Mouse (Mus musculus) erythroblast, embryonic 14.5 days (primary cell): Measurements from ENCODE around the gene Scn1b. TPM values are rescaled to one million over a fixed set of nuclear protein-coding genes. Genes with fewer than 3 reads are reported as not detected.
A peak's percentile ranks its signal among the peaks of the same experiment; 100 is the strongest.

ENCODE experiments used
- H3K27me3 ChIP-seq: 2 replicates; pipeline ENCODE4 v1.6.1; 2012; ENCODE audit warnings: inconsistent platforms; ENCODE audit not compliant: control insufficient read depth
- H3K36me3 ChIP-seq: 2 replicates; pipeline ENCODE4 v1.6.1; 2012; ENCODE audit warnings: mild to moderate bottlenecking, inconsistent platforms; ENCODE audit not compliant: control insufficient read depth
- H3K4me1 ChIP-seq: 2 replicates; pipeline ENCODE4 v1.6.1; 2012; ENCODE audit warnings: inconsistent platforms; ENCODE audit not compliant: control insufficient read depth
- H3K4me3 ChIP-seq: replicated peaks from 2 replicates; pipeline ENCODE3; 2012; ENCODE audit warnings: moderate library complexity, mild to moderate bottlenecking, inconsistent platforms
- H3K9me3 ChIP-seq: 2 replicates; pipeline ENCODE4 v1.6.1; 2012; ENCODE audit warnings: low read length, inconsistent platforms, mixed read lengths; ENCODE audit not compliant: control insufficient read depth
- GATA1 ChIP-seq: IDR thresholded peaks from 2 replicates; pipeline ENCODE4 v1.6.1; 2012; ENCODE audit warnings: low read length, inconsistent platforms, mixed read lengths
- TAL1 ChIP-seq: IDR thresholded peaks from 3 replicates; pipeline ENCODE4 v1.6.1; 2012; ENCODE audit warnings: low read length, inconsistent platforms, mixed read lengths
- polyA plus RNA-seq: library from polyadenylated mRNA; stranded (reverse); fragments of >175 nt; gene quantifications from 2 replicates; pipeline ENCODE4 v1.2.3, GENCODE M21; 2012

Gene Scn1b
- polyA plus RNA-seq, 1 experiment: 0.07 TPM

- H3K4me1 ChIP-seq: no peaks in the 10 kb centered on the region
- TF ChIP-seq TAL1 (no peak), GATA1 (no peak)
- no peaks in the 10 kb centered on the region for H3K9me3 ChIP-seq
- H3K27me3 ChIP-seq: no peaks in the 10 kb centered on the region
- H3K4me3 ChIP-seq: no peak overlapping the region
- peaks cover 77% of the 10 kb centered on the region for H3K36me3 ChIP-seq
Measured at GRCm38 (mm10) chr7:31139765-31140164, 13.0 kb upstream of the Scn1b start.

GRCm38 (mm10) chr7:31135717-31136116, 8.9 kb upstream of the Scn1b start:
- TF ChIP-seq GATA1 (no peak), TAL1 (no peak)
- H3K27me3 ChIP-seq: no peaks in the 10 kb centered on the region
- H3K4me1 ChIP-seq: no peaks in the 10 kb centered on the region
- no peak overlapping the region for H3K4me3 ChIP-seq
- H3K36me3 ChIP-seq: peaks cover 76% of the 10 kb centered on the region
- H3K9me3 ChIP-seq: no peaks in the 10 kb centered on the region

GRCm38 (mm10) chr7:31131866-31132265, 5.1 kb upstream of the Scn1b start:
- Histone ChIP-seq H3K4me1 (no peaks in the 10 kb centered on the region), H3K4me3 (no peak overlapping the region), H3K27me3 (peaks cover 13% of the 10 kb centered on the region), H3K36me3 (peaks cover 48% of the 10 kb centered on the region), H3K9me3 (no peaks in the 10 kb centered on the region)
- TF ChIP-seq TAL1 (no peak), GATA1 (no peak)

- Histone ChIP-seq H3K36me3 (peaks cover 41% of the 10 kb centered on the region), H3K9me3 (no peaks in the 10 kb centered on the region)
Measured at GRCm38 (mm10) chr7:31130841-31131240, 4.0 kb upstream of the Scn1b start.

GRCm38 (mm10) chr7:31130197-31130596, 3.4 kb upstream of the Scn1b start:
- TF ChIP-seq GATA1: no peak
- no peak for TF ChIP-seq TAL1
- peaks cover 36% of the 10 kb centered on the region for H3K36me3 ChIP-seq

More at GRCm38 (mm10) chr7:31130841-31131240, 4.0 kb upstream of the Scn1b start:
- no peaks in the 10 kb centered on the region for H3K4me1 ChIP-seq
- TF ChIP-seq TAL1 (no peak), GATA1 (no peak)
- no peak overlapping the region for H3K4me3 ChIP-seq
- H3K27me3 ChIP-seq: peaks cover 24% of the 10 kb centered on the region

GRCm38 (mm10) chr7:31128157-31128705, 1.4 kb upstream of the Scn1b start:
- peaks cover 23% of the 10 kb centered on the region for H3K36me3 ChIP-seq
- H3K4me3 ChIP-seq: no peak overlapping the region
- no peaks in the 10 kb centered on the region for H3K4me1 ChIP-seq
- no peaks in the 10 kb centered on the region for H3K9me3 ChIP-seq
- TF ChIP-seq TAL1 (no peak), GATA1 (no peak)
- peaks cover 39% of the 10 kb centered on the region for H3K27me3 ChIP-seq

More at GRCm38 (mm10) chr7:31130197-31130596, 3.4 kb upstream of the Scn1b start:
- no peaks in the 10 kb centered on the region for H3K9me3 ChIP-seq
- H3K4me3 ChIP-seq: no peak overlapping the region
- H3K27me3 ChIP-seq: peaks cover 30% of the 10 kb centered on the region
- no peaks in the 10 kb centered on the region for H3K4me1 ChIP-seq

GRCm38 (mm10) chr7:31126211-31126751, 522 bp downstream of the Scn1b start:
- H3K27me3 ChIP-seq: peaks cover 39% of the 10 kb centered on the region
- TF ChIP-seq TAL1 (no peak), GATA1 (no peak)
- peaks cover 6% of the 10 kb centered on the region for H3K36me3 ChIP-seq
- no peaks in the 10 kb centered on the region for H3K4me1 ChIP-seq
- H3K9me3 ChIP-seq: no peaks in the 10 kb centered on the region
- peak overlapping the region; percentile 39 for H3K4me3 ChIP-seq

- Histone ChIP-seq H3K9me3 (no peaks in the 10 kb centered on the region), H3K4me1 (no peaks in the 10 kb centered on the region), H3K36me3 (peaks cover 1% of the 10 kb centered on the region; the same call in 1 of the 2 replicates), H3K4me3 (no peak overlapping the region), H3K27me3 (peaks cover 39% of the 10 kb centered on the region)
- TF ChIP-seq GATA1: no peak
- TF ChIP-seq TAL1: no peak
Measured at GRCm38 (mm10) chr7:31125116-31125515, 1.7 kb downstream of the Scn1b start.

GRCm38 (mm10) chr7:31124381-31124780, 2.4 kb downstream of the Scn1b start:
- Histone ChIP-seq H3K9me3 (no peaks in the 10 kb centered on the region), H3K27me3 (peaks cover 39% of the 10 kb centered on the region), H3K4me3 (no peak overlapping the region), H3K36me3 (no peaks in the 10 kb centered on the region; the same call in 1 of the 2 replicates), H3K4me1 (no peaks in the 10 kb centered on the region)
- no peak for TF ChIP-seq GATA1
- no peak for TF ChIP-seq TAL1
